Mouse (Mus musculus) midbrain, embryonic 12.5 days (tissue): ENCODE measurements around the gene Kif6. TPM values are rescaled to one million over a fixed set of nuclear protein-coding genes. Genes with fewer than 3 reads are reported as not detected.

Source experiments
- ATAC-seq: fragments of 200-750 bp; cut with Nextera tagmentation; 2 replicates; pipeline ENCODE4 v1.8.0; 2017; ENCODE audit warnings: low read depth, moderate TSS enrichment, moderate library complexity; ENCODE audit not compliant: low FRiP score
- H3K27ac ChIP-seq: fragments of 300-500 bp; sonication (generic); replicated peaks from 2 replicates; pipeline ENCODE4 v1.5.1; 2016; ENCODE audit warnings: mild to moderate bottlenecking
- H3K27me3 ChIP-seq: fragments of 300-500 bp; sonication (generic); 2 replicates; pipeline ENCODE4 v1.6.1; 2016; ENCODE audit warnings: mild to moderate bottlenecking
- H3K36me3 ChIP-seq: fragments of 300-500 bp; sonication (generic); 2 replicates; pipeline ENCODE4 v1.6.1; 2016
- H3K4me1 ChIP-seq: fragments of 300-500 bp; sonication (generic); 2 replicates; pipeline ENCODE4 v1.6.1; 2016
- H3K4me2 ChIP-seq: fragments of 300-500 bp; sonication (generic); replicated peaks from 2 replicates; pipeline ENCODE4 v1.6.1; 2016; ENCODE audit warnings: mild to moderate bottlenecking, moderate library complexity
- H3K4me3 ChIP-seq: fragments of 300-500 bp; sonication (generic); 2 replicates; pipeline ENCODE4 v1.5.1; 2016; ENCODE audit warnings: mild to moderate bottlenecking
- H3K9ac ChIP-seq: fragments of 300-500 bp; sonication (generic); replicated peaks from 2 replicates; pipeline ENCODE4 v1.6.1; 2016; ENCODE audit warnings: mild to moderate bottlenecking, moderate library complexity
- H3K9me3 ChIP-seq: fragments of 300-500 bp; sonication (generic); 2 replicates; pipeline ENCODE4 v1.6.1; 2016; ENCODE audit warnings: mild to moderate bottlenecking
- WGBS: fragments of 180-500 bp; shearing (Covaris S2); methylation state at CpG from one replicate; pipeline ENCODE4 v1.1.7; 2016; 5-methylcytosine and 5-hydroxymethylcytosine counted together
- polyA plus RNA-seq: library from polyadenylated mRNA; unstranded; fragments of >200 nt; fragmentation: Nextera tagmentation; extraction: Ambion mirVana; gene quantifications from 2 replicates; pipeline ENCODE4 v1.2.1, GENCODE M21; 2016

The Kif6 gene
- polyA plus RNA-seq, 1 experiment from 2014 or later = 2.1 TPM

DNA sequence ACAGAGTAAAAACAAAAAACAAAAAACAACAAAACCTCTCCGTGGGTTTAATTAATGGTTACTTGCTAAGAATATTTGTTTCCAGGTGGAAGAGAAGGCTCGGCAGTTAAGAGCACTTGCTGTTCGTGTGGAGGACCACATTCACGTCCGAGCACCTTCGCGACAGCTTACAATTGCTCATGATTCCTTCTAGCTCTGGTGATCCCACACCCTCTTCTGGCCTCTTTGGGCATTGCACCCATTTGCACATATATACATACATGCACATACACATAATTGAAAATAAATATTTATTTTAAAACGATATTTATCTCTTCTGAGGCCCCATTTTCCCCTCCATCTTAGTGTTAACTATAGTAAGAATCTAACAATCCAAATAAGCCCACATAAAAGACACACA, 13.9 kb downstream of the Kif6 start:
- no peak overlapping the region for H3K4me3 ChIP-seq
- no peak overlapping the region for H3K4me2 ChIP-seq
- H3K36me3 ChIP-seq = no peaks in the 10 kb centered on the region
- H3K9ac ChIP-seq = no peak overlapping the region
- no peak for ATAC-seq
- no peaks in the 10 kb centered on the region for H3K27me3 ChIP-seq
- no peaks in the 10 kb centered on the region for H3K4me1 ChIP-seq
- no peaks in the 10 kb centered on the region for H3K9me3 ChIP-seq
- no peak overlapping the region for H3K27ac ChIP-seq
- 86% methylated on average over 8 of the region's 8 CpGs for WGBS

DNA sequence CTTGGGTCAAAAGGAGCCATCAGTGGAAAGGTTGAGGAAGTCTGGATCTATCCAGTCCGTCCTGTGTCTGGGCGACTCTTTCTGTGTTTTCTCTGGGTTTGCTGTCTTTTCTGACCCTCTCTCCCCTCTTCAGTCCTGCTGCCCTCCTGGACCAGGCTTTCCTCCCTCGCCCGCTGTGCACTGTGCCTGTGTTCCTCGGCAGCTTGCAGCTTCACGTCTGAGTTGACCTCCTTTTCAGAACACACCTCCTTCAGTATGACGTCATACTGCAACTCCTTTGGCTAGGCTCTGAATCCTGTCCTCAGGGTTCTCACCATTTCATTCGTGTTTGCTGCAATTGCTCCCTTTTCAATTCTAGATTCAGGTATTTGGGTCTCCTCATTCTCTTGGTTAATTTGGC, 18.1 kb downstream of the Kif6 start:
- H3K4me1 ChIP-seq = no peaks in the 10 kb centered on the region
- no peaks in the 10 kb centered on the region for H3K9me3 ChIP-seq
- no peak overlapping the region for H3K27ac ChIP-seq
- no peaks in the 10 kb centered on the region; the same call in 1 of the 2 replicates for H3K27me3 ChIP-seq
- no peak for ATAC-seq
- H3K4me2 ChIP-seq = no peak overlapping the region
- no peak overlapping the region for H3K4me3 ChIP-seq
- no peak overlapping the region for H3K9ac ChIP-seq
- WGBS = 60% methylated on average over 8 of the region's 8 CpGs
- H3K36me3 ChIP-seq = no peaks in the 10 kb centered on the region

- H3K4me3 ChIP-seq = no peak overlapping the region
- no peak overlapping the region for H3K9ac ChIP-seq
- H3K27me3 ChIP-seq = no peaks in the 10 kb centered on the region
- no peaks in the 10 kb centered on the region for H3K4me1 ChIP-seq
- no peak overlapping the region for H3K4me2 ChIP-seq
- no peaks in the 10 kb centered on the region for H3K36me3 ChIP-seq
- no peak for ATAC-seq
- no peaks in the 10 kb centered on the region for H3K9me3 ChIP-seq
- WGBS = 94% methylated on average over 6 of the region's 6 CpGs
- no peak overlapping the region for H3K27ac ChIP-seq
Observed at GRCm38 (mm10) chr17:49641903-49642302, 27.0 kb downstream of the Kif6 start.

DNA sequence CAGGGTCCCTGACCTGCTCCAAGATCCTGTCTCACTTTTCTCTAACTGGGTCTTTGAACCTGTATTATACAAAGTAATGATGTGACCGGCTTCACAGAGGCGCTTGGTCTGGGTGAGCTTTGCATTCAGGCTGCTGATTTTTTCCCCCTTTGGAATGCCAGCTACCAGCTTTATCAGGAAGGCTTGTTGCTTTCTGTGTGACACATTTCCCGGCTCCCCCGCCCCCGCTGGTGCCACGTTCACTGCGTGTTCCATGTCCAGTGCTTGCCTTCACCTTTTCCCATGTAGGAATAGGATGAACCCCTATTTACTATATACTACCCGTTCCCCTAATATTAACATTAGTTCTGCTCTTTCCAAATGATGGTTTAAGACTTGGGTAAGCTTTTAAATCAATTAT, 27.4 kb downstream of the Kif6 start:
- Histone ChIP-seq H3K4me1 (no peaks in the 10 kb centered on the region), H3K27me3 (no peaks in the 10 kb centered on the region), H3K27ac (no peak overlapping the region), H3K9ac (no peak overlapping the region), H3K36me3 (no peaks in the 10 kb centered on the region), H3K4me3 (no peak overlapping the region), H3K4me2 (no peak overlapping the region), H3K9me3 (no peaks in the 10 kb centered on the region)
- ATAC-seq = no peak
- 93% methylated on average over 8 of the region's 8 CpGs for WGBS

DNA sequence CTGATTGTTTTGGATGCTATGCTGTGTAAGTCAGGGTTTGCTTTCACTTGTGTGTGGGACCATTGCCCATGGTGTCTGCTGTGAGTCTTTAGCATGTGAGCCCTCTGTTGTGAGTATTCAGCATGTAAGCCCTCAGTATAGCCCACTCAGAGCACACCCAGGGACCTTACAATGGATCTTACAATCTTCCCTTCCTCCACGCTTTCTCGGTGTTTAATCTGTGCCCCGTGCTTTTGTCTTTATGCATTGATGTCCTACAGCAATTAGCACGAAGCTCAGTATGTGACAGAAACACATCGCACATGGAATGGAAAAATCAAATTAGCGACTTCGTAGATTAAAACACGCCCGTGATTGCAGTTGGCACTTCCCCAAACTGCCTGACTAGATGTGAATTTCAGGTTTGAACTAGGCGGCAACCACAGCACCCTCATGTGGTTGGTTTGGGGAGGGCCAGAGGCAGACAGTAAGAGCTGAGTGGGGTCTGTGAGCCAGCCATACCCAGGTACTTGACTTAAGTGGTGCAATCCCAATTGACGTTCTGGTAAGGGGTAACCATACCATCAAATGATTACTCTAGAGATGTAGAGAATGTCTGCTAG, 28.1 kb downstream of the Kif6 start:
- H3K9ac ChIP-seq = no peak overlapping the region
- no peaks in the 10 kb centered on the region for H3K4me1 ChIP-seq
- no peak overlapping the region for H3K4me3 ChIP-seq
- H3K27me3 ChIP-seq = no peaks in the 10 kb centered on the region
- no peaks in the 10 kb centered on the region for H3K36me3 ChIP-seq
- ATAC-seq = no peak
- H3K4me2 ChIP-seq = no peak overlapping the region
- no peaks in the 10 kb centered on the region for H3K9me3 ChIP-seq
- H3K27ac ChIP-seq = no peak overlapping the region
- WGBS = 83% methylated on average over 11 of the region's 11 CpGs

GRCm38 (mm10) chr17:49646267-49646666, 31.3 kb downstream of the Kif6 start:
- Histone ChIP-seq H3K4me3 (no peak overlapping the region), H3K9me3 (0 out of 2 replicates have a peak, but pooled peaks cover 2% of the 10 kb centered on the region), H3K4me1 (no peaks in the 10 kb centered on the region), H3K27me3 (no peaks in the 10 kb centered on the region), H3K27ac (no peak overlapping the region), H3K9ac (no peak overlapping the region), H3K36me3 (no peaks in the 10 kb centered on the region), H3K4me2 (no peak overlapping the region)
- no peak for ATAC-seq
- 96% methylated on average over 5 of the region's 5 CpGs for WGBS

DNA sequence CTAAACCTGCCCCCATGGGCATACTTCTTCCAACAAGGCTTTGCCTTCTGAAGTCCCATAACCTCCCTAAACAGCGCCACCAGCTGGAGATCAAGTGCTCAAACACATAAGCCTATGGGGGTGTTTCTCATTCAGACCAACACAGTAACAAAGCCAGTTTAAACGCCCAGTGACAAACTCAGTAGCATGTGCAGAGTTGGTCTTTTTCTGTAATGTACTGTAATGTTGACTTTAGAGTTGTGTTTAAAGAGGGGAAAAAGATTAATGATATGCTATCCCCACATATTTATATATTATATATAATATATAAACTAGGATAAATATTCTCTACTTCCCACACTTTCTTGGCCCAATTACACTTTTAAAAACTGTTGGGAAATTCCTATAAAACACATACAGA, 34.0 kb downstream of the Kif6 start:
- Histone ChIP-seq H3K9me3 (0 out of 2 replicates have a peak, but pooled peaks cover 2% of the 10 kb centered on the region), H3K27me3 (no peaks in the 10 kb centered on the region), H3K4me1 (peaks cover 14% of the 10 kb centered on the region; the same call in 1 of the 2 replicates), H3K9ac (no peak overlapping the region), H3K4me3 (no peak overlapping the region), H3K36me3 (no peaks in the 10 kb centered on the region), H3K4me2 (no peak overlapping the region), H3K27ac (no peak overlapping the region)
- WGBS = 84% methylated on average over 2 of the region's 2 CpGs
- ATAC-seq = no peak

DNA sequence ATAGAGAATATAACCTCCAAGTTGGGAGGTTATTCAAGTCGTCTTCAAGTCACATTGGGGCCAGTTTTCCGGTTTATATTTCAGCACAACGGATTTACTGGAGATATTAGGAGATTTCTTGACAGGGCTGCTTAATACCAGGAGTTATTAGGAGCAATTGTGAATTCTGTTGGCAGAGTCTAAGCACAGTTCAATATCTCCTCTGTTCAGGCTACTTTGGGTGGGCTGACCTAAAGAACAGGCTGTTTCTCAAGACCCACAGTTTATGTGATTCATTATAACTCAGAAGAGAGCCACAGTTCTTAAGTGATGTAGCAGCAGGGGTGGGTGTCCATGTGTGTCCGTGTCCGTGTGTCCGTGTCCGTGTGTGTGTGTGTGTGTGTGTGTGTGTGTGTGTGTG, 34.5 kb downstream of the Kif6 start:
- no peak overlapping the region for H3K4me2 ChIP-seq
- no peak overlapping the region for H3K27ac ChIP-seq
- no peak for ATAC-seq
- 88% methylated on average over 7 of the region's 7 CpGs for WGBS
- H3K4me1 ChIP-seq = peaks cover 14% of the 10 kb centered on the region; the same call in 1 of the 2 replicates
- H3K9me3 ChIP-seq = 0 out of 2 replicates have a peak, but pooled peaks cover 2% of the 10 kb centered on the region
- H3K27me3 ChIP-seq = no peaks in the 10 kb centered on the region
- no peak overlapping the region for H3K9ac ChIP-seq
- no peak overlapping the region for H3K4me3 ChIP-seq
- H3K36me3 ChIP-seq = no peaks in the 10 kb centered on the region

DNA sequence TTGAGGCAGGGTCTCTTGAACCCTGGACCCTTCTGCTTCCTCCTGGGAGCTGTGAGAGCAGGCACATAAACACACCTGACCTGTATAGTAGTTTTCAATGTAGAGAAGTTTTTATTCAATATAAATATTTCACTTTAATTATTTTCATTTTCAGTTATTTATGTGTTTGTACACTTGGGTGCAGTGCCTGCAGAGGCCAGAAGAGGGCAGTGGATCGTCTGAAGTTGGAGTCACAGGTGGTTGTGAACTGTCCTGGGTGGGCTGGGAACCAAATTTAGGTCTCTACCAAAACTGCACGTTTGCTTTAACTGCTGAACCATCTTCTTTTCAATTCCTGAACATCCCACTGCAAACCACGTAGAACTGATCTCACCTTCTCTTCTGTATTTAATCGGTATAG, 35.4 kb downstream of the Kif6 start:
- WGBS = 85% methylated on average over 4 of the region's 4 CpGs
- Histone ChIP-seq H3K9ac (no peak overlapping the region), H3K27me3 (no peaks in the 10 kb centered on the region), H3K9me3 (0 out of 2 replicates have a peak, but pooled peaks cover 2% of the 10 kb centered on the region), H3K4me1 (peaks cover 14% of the 10 kb centered on the region; the same call in 1 of the 2 replicates), H3K4me2 (no peak overlapping the region), H3K27ac (no peak overlapping the region), H3K36me3 (no peaks in the 10 kb centered on the region), H3K4me3 (no peak overlapping the region)
- ATAC-seq = no peak

GRCm38 (mm10) chr17:49652357-49652756, 37.4 kb downstream of the Kif6 start:
- ATAC-seq = no peak
- Histone ChIP-seq H3K4me3 (no peak overlapping the region), H3K36me3 (no peaks in the 10 kb centered on the region), H3K9me3 (0 out of 2 replicates have a peak, but pooled peaks cover 2% of the 10 kb centered on the region), H3K27me3 (no peaks in the 10 kb centered on the region), H3K4me1 (peaks cover 14% of the 10 kb centered on the region; the same call in 1 of the 2 replicates), H3K4me2 (no peak overlapping the region), H3K9ac (no peak overlapping the region), H3K27ac (no peak overlapping the region; the same call in 1 of the 2 replicates)
- 43% methylated on average over 3 of the region's 3 CpGs for WGBS

- Histone ChIP-seq H3K4me3 (no peak overlapping the region), H3K27me3 (no peaks in the 10 kb centered on the region), H3K9ac (no peak overlapping the region), H3K27ac (no peak overlapping the region), H3K9me3 (0 out of 2 replicates have a peak, but pooled peaks cover 2% of the 10 kb centered on the region), H3K36me3 (no peaks in the 10 kb centered on the region), H3K4me2 (no peak overlapping the region), H3K4me1 (peaks cover 14% of the 10 kb centered on the region; the same call in 1 of the 2 replicates)
- WGBS = 56% methylated on average over 5 of the region's 5 CpGs
- no peak for ATAC-seq
Observed at GRCm38 (mm10) chr17:49652800-49653199, 37.9 kb downstream of the Kif6 start.

DNA sequence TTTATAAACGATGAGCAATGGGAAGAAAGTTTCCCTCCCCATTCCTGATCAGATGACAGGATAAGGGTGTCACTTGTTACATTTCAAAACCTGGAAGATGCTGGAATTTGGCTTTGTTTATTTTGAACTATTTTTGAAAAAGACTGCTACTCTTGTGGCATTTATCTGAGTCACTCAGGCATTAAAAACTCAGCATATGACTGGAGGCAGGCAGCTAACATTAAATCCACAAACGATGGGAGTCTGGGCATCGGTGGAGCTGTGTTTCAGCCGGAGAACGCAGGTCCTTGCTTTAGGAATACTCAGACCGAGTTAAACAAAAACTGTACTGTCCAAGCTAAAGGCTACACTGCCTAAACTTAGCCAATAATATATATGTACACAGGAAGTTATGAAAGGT, 46.7 kb downstream of the Kif6 start:
- Histone ChIP-seq H3K27me3 (no peaks in the 10 kb centered on the region), H3K4me3 (no peak overlapping the region), H3K4me2 (no peak overlapping the region), H3K9me3 (no peaks in the 10 kb centered on the region), H3K9ac (no peak overlapping the region), H3K36me3 (no peaks in the 10 kb centered on the region), H3K4me1 (no peaks in the 10 kb centered on the region), H3K27ac (no peak overlapping the region)
- ATAC-seq = no peak
- WGBS = 86% methylated on average over 6 of the region's 6 CpGs

DNA sequence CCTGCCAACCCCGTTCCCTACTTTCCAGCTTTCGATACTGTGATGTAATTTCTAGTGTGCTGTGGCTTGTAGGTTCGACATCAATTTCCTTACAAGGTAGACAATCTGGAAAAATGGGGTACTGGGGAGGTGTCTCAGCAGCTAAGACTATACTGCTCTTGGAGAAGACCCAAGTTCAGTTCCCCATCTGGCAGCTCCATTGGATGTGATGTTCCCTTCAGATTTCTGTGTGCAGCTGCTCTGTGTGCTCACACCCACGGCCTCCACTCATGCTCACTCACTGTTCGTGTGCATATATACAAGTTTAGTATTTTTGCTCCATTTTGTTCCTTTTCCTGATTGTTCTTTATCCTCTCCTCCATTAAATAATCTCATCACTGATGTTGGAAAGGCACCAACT, 51.8 kb downstream of the Kif6 start:
- Histone ChIP-seq H3K36me3 (no peaks in the 10 kb centered on the region), H3K4me3 (no peak overlapping the region), H3K4me2 (no peak overlapping the region), H3K27me3 (no peaks in the 10 kb centered on the region), H3K9ac (no peak overlapping the region), H3K4me1 (no peaks in the 10 kb centered on the region), H3K9me3 (no peaks in the 10 kb centered on the region), H3K27ac (no peak overlapping the region)
- ATAC-seq = no peak
- 94% methylated on average over 5 of the region's 5 CpGs for WGBS
